Mouse (Mus musculus) kidney, adult 9 months (tissue): ENCODE measurements around the gene Pcnx4.

Experiments used
- DNase-seq: peaks from one replicate; pipeline ENCODE4 v3.0.0; 2022

Pcnx4 gene

GRCm38 (mm10) chr12:72536021-72536597 is at the start of gene Pcnx4:
Gene Pcnx4, plus strand, starts transcription at chr12:72536383.
- DNase-seq: peak; percentile 97

GRCm38 (mm10) chr12:72487498-72487897 is 48.7 kb upstream of the Pcnx4 start:
- DNase-seq: no peak

- peak; percentile 11 for DNase-seq
Observed at GRCm38 (mm10) chr12:72489995-72490394, 46.2 kb upstream of the Pcnx4 start.

GRCm38 (mm10) chr12:72491063-72491719 is 45.0 kb upstream of the Pcnx4 start:
- DNase-seq: no peak

- DNase-seq: no peak
Observed at GRCm38 (mm10) chr12:72496866-72497600, 39.1 kb upstream of the Pcnx4 start.

GRCm38 (mm10) chr12:72509606-72510005 is 26.6 kb upstream of the Pcnx4 start:
- DNase-seq: no peak

- DNase-seq: peak; percentile 22
Observed at GRCm38 (mm10) chr12:72515446-72515845, 20.7 kb upstream of the Pcnx4 start.

- no peak for DNase-seq
Observed at GRCm38 (mm10) chr12:72518114-72518728, 18.0 kb upstream of the Pcnx4 start.

GRCm38 (mm10) chr12:72519352-72519751 is 16.8 kb upstream of the Pcnx4 start:
- DNase-seq: no peak

GRCm38 (mm10) chr12:72519855-72520254 is 16.3 kb upstream of the Pcnx4 start:
- DNase-seq: no peak

- DNase-seq: peak; percentile 17
Observed at GRCm38 (mm10) chr12:72520645-72521044, 15.5 kb upstream of the Pcnx4 start.

- no peak for DNase-seq
Observed at GRCm38 (mm10) chr12:72525588-72525987, 10.6 kb upstream of the Pcnx4 start.

- no peak for DNase-seq
Observed at GRCm38 (mm10) chr12:72532303-72532702, 3.9 kb upstream of the Pcnx4 start.

GRCm38 (mm10) chr12:72533986-72534385 is 2.2 kb upstream of the Pcnx4 start:
- no peak for DNase-seq

GRCm38 (mm10) chr12:72535599-72535998 is 584 bp upstream of the Pcnx4 start:
- no peak for DNase-seq

- DNase-seq: no peak
Observed at GRCm38 (mm10) chr12:72538571-72538970, 2.4 kb downstream of the Pcnx4 start.

GRCm38 (mm10) chr12:72554347-72554746 is 18.2 kb downstream of the Pcnx4 start:
- no peak for DNase-seq

- no peak for DNase-seq
Observed at GRCm38 (mm10) chr12:72564281-72564795, 28.2 kb downstream of the Pcnx4 start.

- no peak for DNase-seq
Observed at GRCm38 (mm10) chr12:72582021-72582420, 45.8 kb downstream of the Pcnx4 start.

GRCm38 (mm10) chr12:72583099-72583498 is 46.9 kb downstream of the Pcnx4 start:
- no peak for DNase-seq

GRCm38 (mm10) chr12:72585339-72585738 is 49.2 kb downstream of the Pcnx4 start:
- DNase-seq: no peak

GRCm38 (mm10) chr12:72592991-72593390 is 56.8 kb downstream of the Pcnx4 start:
- no peak for DNase-seq

GRCm38 (mm10) chr12:72594001-72594400 is 57.8 kb downstream of the Pcnx4 start:
- DNase-seq: no peak
